Mouse (Mus musculus): Measurements from ENCODE around the gene Ntm.

- TF ChIP-seq CTCF (IDR thresholded peaks at IDR 0.05) = no peak
- no peak for TF ChIP-seq EP300 (IDR thresholded peaks at IDR 0.05)
These were observed 724.0 kb downstream of the Ntm start for GRCm38 (mm10) chr9:29238973-29239372.
